Mouse (Mus musculus) thymus, adult 18-20 months (tissue): ENCODE results near the gene Rgs19.

ENCODE experiments used
- DNase-seq, 2 experiments: peaks; one replicate each; pipeline ENCODE4 v3.0.0; 2022; ENCODE audit warnings: mixed read lengths in 2 of 2

Gene Rgs19

DNA sequence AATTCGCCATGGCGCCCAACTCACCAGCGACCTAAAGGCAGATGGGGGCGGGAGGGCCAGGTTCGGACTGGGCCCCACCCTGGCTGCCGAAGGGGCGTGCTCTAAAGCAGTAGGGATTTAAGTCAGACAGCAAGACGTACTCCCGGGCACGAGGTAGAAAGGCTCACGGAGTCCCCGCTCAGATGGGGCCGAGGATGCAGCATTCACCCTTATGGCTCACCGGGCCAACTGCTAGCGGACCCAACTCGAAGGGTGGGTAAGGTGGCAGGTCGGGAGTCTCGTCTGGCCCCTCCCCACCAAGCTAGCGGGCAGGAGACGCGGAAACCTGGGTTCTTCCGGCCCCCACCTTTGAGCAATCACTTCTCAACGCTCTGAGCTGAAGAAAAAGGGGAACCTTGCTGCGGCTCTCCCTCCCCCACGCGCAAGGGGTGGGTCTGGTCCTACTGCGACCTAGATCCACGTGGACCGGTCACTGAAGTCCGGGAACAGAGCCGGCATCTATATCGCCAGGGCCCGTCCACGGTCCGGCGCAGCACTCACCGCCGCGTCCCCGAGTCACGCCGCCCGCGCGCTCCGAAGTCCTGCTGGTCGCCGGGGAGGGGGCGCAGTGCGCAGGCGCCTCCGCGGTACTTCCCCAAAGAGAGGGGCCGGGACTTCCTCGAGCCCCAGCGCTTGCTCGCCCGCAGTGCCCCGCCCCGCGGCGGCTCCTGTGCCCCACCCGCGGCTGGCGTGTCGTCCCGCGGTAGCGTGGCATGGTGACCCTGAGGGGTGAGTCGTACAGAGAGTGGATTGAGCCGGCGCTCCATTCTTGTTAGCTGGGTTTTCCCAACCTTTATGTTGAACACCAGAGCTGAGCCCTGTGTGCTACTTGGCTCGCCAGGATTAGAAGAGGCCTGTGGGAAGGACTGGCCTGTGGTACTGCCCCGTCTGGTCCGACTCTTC is at the start of gene Rgs19:
Gene Rgs19, minus strand, starts transcription at position 639 of the 942 bp plus-strand sequence.
- DNase-seq = peak; percentile 84 to 86

DNA sequence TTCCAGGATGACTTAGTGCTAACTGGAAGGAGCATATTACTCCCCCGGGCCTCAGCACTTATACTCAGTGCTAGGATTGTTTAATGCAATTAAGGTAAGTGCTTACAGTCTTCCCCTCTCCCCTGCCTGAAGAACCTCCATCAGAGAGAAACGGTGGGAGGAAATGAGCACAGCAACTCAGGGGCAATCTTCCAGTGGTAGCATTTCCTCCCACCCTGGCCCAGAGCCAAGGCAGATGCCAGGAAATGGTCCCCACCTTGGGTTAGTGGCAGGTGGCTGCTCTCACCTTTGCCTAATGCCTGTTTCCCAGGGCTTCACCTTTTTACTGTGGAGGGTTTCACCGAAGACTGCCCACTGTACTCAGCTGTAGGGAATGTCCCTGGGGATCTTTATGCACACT is 36.3 kb upstream of the Rgs19 start:
- peak; percentile 13 to 27 for DNase-seq

DNA sequence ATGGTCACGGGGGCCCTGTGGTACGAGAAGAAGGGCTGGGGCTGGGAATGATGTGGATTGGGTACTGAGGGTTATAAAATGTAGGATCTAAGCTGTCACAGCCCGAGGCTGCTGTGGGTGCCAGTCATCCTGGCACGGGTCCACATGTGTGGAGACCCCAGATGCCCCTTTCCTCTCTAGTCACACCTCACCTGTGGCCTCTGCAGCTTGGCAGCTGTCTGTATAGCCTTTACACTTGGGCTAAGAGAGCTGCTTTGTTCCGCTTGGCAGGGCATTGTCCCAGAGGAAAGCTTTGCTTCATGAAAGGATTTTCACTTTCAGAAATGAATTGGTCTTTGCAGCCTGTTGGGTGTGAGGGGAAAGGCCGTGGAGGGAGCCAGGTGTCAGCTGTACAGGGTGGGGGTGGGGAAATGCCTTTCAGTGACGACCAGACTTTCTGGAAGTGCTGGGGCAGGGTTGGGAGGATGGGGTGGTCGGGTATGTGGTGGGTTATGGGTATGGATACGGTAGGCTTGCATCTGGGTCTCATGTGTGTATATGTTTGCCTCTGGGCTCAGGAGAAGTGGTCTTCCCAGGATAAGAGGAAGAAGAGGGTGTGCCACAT is 34.0 kb upstream of the Rgs19 start:
- no peak for DNase-seq

DNA sequence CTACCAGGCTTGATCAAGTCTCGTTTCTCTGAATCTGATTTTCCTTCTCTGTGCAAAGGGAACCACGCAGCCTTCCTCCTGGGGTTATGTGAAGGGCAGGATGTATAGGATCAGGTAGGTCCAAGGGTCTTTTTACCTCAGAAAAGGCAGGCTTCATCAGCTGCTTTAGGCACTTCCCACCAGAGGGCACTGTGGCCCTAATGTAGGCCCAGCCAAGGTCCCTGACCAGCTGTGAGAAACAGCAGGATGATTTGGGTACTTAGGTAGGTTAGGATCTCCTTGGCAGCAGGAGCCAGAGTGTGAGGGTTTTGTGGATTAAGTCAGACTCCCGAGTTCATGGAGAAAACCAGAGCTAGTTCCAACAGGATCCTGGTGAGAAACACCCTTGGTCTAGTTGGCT is 28.4 kb upstream of the Rgs19 start:
- DNase-seq = no peak

DNA sequence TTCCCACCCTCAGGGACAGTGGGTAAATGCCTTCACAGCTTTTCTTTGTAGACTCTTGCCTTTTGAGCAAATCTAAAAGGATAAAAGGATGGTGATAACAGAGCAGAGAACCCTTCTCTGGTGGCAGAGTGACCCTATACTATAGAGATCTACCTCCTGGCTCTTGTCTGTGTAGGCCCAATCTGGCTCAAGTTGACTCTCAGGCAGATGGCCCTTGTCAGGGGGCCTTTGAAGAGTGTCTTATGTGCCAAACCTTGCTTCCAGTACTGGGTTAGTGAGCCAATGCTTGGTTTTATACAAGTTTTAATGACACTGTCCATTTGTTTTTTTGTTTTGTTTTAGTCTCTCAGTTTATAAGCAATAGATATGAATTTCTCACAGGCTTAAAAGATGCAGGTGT is 27.4 kb upstream of the Rgs19 start:
- DNase-seq = no peak

DNA sequence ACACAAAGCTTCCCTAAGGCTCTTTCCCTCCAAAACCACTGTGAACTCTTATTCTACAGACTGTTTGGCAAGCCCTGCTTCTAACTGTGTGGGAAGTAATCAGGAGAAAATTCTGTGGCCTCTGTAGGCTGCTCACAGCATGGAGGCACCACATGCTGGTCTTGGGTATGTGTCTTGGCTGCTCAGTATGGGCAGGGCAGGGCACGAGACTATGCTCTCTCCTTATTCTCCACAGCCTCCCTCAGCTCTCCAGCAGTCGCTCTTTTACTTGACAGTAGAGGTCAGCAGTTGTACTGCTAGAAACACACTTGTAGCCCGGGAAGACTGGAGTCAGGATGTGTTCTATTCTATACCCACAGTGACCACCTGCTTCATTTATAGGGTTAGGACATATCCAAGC is 26.3 kb upstream of the Rgs19 start:
- no peak for DNase-seq

DNA sequence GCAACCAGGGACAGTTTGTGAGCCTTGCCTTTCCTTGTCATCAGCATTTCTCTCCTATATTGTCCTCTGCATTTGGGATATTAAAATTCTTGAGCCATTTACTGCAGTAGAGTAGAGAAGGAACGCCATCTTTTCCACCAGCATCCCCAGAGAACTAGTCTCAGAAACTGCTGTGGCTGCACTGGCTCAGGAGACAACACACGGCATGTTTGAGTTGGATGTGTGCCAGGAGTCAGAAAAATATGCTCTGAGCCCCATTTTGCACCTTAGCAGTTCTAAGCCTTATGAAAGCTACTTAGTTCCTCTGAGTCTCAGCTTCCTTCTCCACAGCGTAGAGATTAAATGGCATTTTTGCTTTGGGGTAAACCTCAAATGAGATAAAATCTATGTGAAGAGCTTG is 23.2 kb upstream of the Rgs19 start:
- no peak for DNase-seq

DNA sequence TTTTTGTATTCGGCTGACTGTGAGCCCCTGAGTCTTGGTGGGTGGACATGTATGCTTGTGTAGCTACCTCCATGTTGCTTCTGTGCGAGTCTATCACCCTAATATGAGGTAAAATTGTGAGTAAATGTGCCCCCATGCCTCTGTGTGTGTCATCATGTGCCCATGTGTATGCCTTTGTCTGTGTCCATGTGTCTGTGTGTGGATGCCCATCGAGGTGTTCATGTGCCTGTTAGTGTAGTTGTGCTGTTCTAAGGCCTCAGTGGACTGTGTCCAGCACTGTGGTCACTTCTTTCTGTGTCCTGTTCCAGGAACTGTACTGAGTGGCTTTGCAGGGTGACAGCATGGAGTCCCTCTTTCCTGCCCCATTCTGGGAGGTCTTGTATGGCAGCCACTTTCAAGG is 21.6 kb upstream of the Rgs19 start:
- DNase-seq = no peak

DNA sequence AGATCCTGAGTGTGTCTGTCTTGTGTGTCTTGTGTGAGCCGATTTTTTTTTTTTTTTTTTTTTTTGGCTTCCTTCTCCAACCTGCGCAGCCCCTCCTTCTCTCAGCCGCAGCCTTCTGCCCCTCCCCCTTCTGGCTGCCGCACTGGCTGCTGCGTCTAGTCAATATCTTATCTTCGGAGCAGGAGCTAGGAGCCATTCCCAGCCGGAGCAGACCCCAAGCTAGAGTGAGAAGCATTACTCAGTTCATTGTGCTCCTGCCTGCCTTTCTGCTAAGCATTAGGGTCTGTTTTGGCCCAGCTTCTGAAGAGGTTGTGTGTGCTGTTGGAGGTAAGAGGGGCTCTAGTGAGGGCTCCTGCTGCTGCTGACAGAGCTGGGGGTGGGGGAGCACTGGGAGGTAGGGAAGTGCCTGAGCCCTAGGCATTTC is 21.1 kb upstream of the Rgs19 start, which contains the start of gene Oprl1:
Gene Oprl1, plus strand, starts transcription at position 114 of the 424 bp plus-strand sequence.
- DNase-seq = no peak

DNA sequence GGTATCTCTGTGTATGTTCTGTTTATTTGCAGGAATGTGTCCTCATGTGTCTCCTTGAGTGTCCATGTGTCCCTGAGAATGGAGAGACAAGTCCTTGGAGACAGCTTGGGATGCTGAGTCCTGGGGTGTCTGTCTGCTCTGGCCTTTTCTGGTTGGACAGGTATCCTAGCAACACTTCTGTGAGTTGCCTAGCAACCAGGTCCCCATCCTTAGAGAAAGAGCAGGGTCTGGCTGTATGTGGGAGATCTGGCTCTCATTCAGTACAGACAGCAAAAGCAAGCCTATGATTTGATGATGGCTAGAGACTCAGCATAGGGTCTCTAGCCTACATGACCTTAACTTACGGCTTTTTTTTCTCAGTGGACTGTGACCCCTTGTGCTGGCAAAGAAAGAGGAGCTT is 20.0 kb upstream of the Rgs19 start:
- DNase-seq = no peak

DNA sequence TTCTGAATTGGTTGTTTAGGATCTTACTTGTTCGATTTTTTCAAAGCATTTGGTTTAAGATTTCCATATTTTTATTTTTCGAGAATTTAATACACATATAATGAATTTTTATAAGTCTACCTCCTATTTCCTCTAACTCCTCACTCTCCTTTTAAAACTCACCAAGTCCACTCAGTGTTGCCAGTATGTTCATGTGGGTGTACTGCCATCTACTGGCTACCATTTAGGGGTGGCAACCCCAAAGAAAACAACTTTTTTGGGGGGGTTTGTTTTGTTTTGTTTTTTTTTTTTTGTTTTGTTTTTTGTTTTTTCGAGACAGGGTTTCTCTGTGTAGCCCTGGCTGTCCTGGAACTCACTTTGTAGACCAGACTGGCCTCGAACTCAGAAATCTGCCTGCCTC is 12.9 kb upstream of the Rgs19 start:
- no peak for DNase-seq

DNA sequence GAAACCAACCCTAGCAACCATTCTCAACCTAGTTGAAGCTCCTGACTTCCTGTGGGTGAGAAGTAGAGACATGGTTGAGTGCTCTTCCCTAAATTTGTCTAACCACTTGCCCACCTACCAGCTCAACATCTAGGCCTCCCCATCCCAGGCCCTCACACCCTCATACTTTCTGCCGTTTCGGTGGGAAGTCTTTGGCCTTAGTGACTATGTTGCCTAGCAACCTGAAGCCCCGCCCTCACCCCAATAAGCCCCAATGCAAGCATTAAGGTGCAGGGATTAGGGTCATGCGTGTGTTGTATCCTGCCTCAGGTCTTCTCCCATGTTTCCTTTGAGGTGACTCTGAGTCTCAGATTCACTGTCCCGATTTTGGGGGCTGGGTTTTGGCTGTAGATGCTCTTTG is 4.5 kb upstream of the Rgs19 start, which contains the start of gene Lkaaear1:
Gene Lkaaear1, minus strand, starts transcription at position 202 of the 400 bp plus-strand sequence.
- DNase-seq = no peak

DNA sequence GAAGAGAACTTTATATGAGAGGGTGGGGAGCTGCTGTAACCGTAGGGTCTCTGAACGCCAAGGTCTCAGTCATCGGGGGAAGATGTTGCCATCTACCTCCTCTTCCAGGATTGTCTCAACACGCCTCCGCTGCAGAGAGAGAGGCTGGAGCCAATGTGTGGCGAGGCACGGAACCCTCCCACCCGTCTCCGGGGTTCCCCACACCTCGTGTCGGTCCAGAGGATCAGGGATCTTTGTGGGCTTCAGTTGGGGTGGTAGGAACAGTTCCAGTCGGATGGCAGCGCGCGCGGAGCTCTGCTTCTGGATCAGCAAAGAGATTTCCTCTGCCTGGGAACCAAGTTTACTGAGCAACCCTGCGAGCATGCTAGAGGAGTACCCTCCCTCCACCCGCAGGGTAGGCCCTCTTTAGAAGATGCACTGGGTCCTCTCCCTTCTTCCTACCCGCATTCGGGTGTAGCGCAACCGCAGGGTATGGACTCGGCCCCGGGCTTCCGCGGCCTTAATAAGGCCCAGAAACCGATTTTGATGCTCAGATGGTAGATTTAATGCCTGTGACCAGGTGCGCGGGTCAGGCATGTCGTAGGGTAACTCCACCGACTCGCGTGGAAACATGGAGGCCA is 3.1 kb upstream of the Rgs19 start:
- no peak for DNase-seq

DNA sequence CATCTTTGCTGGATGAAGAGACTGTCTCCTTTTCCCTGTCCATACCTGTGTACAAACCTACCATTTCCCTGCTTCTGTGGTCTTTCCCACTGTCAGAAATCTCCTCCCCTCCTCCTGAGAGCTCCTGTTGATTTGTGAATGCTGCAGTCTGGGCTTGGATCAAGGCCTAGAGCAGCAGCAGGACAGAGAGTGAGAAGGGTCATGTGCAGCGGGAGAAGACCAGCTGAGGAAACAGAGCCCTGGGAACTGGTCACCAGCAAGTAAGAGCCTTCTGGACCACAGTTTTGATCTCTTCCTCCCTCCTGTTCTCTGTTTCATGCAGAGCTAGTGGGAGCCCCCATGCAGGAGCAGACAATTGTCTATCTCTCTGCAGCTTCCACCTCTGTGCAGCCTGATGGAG is 2.0 kb upstream of the Rgs19 start:
- no peak for DNase-seq

DNA sequence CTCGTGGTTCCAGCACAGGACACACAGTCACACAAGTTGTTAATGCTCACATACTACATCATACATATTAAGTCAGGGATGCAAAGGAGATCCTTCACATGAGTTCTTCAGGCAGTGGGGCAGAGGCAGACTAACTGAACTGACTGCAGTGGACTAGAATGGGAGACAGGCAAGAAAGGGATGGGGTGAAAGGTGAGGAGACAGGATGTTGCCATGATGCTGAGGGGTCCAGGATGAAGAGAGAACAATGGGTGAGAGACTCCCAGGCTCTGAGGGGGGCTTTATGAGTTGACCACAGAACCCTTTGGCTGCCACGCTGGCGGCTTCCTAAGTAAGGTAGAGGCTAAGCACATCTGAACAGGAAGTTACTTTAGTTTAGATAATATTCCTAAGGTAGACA is 804 bp upstream of the Rgs19 start:
- no peak for DNase-seq

DNA sequence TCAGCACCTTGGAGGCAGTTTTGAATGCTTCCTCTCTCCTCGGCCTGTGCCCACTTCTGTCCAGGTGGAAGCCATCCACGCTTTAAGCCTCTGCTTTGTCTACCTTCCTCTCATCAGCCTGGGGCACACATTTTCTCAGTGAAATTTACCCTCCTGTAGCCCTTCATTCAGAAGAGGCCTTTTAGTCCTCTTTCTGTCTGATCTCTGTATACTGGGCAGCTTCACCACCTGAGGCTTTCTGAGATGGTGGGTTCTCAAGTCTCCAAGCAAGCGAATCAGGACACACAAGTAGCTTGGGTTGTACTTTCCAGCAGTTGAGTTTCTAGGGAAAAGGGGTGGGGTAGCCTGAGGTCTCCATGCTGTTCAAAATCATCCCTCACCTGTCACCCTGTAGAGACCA is 1.5 kb downstream of the Rgs19 start:
- DNase-seq = no peak

DNA sequence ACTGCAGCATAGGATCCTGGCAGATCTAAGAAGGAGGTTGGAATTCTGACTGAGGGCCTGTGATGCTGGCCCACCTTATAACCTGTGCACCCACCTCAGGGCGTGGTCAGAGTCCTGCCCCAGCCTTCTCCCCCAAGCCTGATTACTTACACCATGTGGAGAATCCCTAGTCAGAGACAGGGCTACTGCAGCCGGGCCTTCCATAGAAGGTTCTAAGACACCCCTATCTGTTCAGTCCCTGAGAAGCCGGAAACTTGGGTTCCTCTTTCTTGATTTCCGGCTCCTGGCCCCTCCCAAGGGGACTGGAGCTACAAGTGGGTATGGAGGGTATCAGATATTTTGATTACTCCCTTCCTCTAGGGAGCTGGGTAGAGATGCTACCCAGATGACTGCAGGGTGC is 2.2 kb downstream of the Rgs19 start:
- DNase-seq = no peak

DNA sequence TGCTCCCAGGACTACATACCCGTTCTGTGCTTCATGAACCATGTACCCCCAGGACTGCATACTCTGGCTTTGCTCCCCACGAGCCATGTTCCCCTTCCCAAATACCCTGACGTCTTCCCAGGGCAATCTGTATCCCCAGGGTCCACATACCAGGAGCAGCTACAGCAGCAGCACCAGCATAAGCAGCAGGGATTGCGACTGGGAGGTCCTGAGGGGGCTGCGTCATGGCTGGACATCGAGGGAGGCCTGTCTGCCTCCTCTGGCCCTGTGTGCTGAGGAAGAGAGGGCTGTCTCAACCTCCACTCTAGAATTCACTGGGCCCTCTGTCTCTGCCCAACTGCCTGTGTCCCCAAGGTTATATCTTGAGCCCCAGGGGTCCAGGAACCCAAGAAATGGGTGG is 2.7 kb downstream of the Rgs19 start:
- no peak for DNase-seq

DNA sequence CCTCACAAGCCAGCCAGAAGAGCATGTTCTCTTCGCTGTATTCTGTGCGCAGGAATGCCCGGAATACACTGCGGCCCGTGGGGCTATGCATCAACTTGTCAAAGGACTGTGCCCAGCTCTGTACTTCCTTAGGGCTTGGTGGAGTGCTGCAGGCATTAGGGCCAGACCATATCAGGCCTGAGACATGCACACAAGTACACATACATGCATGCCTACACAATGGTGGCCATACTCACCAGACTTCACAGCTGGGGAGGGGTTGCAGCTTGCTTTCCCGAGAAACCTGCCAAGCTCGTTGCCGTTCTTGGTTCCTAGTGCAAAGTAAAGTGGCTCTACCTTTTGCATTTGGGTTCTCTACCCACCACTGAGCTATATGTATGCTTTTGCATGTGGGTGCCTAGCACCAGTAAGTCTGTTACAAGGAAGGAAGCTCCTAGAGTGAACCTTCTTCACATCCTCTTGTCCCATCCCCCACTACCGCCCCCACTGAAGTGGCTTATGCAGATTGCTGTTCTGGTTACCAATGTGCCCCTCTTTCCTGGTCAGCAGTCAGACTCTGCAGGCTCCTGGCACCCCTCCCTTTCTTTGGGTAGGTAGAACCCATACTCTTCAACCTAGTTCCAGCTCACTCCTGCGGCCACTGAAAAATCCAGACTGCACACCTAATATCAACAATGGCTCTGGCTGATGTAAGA is 4.2 kb downstream of the Rgs19 start:
- no peak for DNase-seq

DNA sequence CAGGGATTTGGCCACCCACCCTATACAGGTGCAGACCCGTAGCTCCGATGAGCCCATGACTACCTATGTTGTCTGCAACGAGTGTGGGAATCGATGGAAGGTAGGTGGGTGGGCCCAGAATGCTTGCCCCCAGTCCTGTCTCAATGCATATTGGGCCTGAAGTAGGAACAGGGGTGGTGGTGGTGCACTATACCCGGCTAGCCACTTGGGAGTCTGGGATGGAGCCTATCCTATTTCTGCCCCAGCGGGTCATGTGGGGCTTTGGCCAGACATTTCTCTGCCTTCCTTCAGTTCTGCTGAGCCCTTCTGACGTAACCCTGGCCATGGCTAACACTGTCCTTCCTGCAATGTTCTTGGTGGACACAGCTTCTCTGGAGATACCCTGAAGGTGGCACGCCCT is 6.2 kb downstream of the Rgs19 start:
- no peak for DNase-seq

DNA sequence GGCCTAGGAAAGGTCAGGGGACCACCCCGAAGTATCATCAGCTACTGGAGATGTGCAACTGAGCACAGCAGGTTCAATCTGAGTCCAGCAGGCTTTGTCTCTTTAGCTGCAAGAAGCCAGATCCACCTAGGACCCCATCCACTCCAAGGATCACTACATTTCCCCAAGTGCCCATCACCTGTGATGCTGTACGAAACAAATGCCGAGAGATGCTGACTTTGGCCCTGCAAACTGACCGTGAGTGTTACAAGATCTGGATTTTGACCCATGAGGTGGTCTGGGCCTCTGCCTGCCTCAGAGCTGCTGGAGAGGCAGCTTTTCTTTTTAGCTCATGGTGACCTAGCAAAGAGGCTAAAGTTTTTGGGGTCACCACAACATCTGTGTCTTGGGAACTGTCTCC is 8.1 kb downstream of the Rgs19 start:
- DNase-seq = no peak

DNA sequence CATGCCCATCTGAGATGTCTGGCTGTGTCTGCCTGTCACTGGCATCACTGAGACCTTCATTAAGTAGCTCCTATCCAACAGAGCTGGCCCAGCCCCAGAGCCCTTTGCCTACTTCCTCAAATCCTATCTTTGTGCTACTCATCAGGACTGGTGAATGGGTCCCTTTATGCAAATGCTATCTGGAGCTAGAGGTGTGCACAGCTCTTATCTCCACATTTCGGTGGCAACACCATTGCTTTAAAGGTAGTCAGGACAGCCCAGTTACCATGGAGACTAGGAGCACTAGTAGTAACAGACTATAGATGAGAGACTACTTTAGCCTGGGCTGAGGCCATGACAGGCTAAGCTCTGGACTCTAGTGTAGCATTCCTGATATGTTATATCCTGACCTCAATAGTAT is 9.1 kb downstream of the Rgs19 start:
- DNase-seq = no peak

DNA sequence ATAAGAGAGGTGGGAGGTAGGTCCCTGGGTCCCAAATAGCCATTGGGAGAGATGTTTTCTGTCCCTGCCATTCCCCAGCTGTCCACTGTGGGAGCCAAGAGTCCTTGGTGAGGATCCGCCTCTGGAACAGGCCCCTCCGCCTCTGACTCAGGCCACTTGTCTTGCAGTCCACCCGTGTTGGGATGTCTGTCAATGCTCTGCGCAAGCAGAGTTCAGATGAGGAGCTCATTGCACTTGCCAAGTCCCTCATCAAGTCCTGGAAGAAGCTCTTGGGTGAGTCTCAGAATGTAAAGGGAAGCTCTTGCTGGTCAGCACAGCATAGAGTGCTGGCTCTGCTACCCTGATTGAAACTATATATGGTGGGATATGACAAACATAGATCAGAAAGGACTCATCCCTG is 10.4 kb downstream of the Rgs19 start:
- no peak for DNase-seq
